Mouse (Mus musculus) C2C12 (cell line): ENCODE measurements around the gene Desi1. TPM values are rescaled to one million over a fixed set of nuclear protein-coding genes. Genes with fewer than 3 reads are reported as not detected.
A peak's percentile ranks its signal among the peaks of the same experiment; 100 is the strongest.

Experiments used
- H3K27me3 ChIP-seq: one replicate; pipeline ENCODE4 v1.6.1; 2011; ENCODE audit not compliant: control insufficient read depth, insufficient read depth, insufficient read length
- H3K36me3 ChIP-seq: one replicate; pipeline ENCODE4 v1.6.1; 2011; ENCODE audit not compliant: control insufficient read depth, insufficient read depth
- H3K4me3 ChIP-seq: one replicate; pipeline ENCODE4 v1.5.1; 2011; ENCODE audit warnings: mild to moderate bottlenecking, control low read depth; ENCODE audit not compliant: poor library complexity, insufficient read depth, severe bottlenecking
- H3K79me2 ChIP-seq: one replicate; pipeline ENCODE4 v1.6.1; 2011; ENCODE audit not compliant: control insufficient read depth, insufficient read depth
- H3K79me3 ChIP-seq: one replicate; pipeline ENCODE4 v1.6.1; 2011; ENCODE audit warnings: low read depth, control low read depth
- H3ac ChIP-seq: one replicate; pipeline ENCODE3; 2011; ENCODE audit warnings: low read depth; ENCODE audit not compliant: control insufficient read depth, insufficient read length
- CEBPB ChIP-seq: IDR thresholded peaks from one replicate; pipeline ENCODE4 v1.6.1; 2011; ENCODE audit warnings: low read depth, mild to moderate bottlenecking, control low read depth, moderate library complexity
- CTCF ChIP-seq: IDR thresholded peaks from one replicate; pipeline ENCODE4 v1.5.1; 2011; ENCODE audit not compliant: control insufficient read depth, insufficient read depth, insufficient read length
- FOSL1 ChIP-seq: IDR thresholded peaks from one replicate; pipeline ENCODE4 v1.8.0; 2011; ENCODE audit warnings: mild to moderate bottlenecking, low read length; ENCODE audit not compliant: poor library complexity, insufficient read depth, severe bottlenecking
- MAX ChIP-seq: IDR thresholded peaks from one replicate; pipeline ENCODE4 v1.6.1; 2011; ENCODE audit warnings: mild to moderate bottlenecking, control low read depth
- MYOD1 ChIP-seq: IDR thresholded peaks from one replicate; pipeline ENCODE4 v1.6.1; 2011; ENCODE audit warnings: low read depth; ENCODE audit not compliant: control insufficient read depth, insufficient read length
- MYOG ChIP-seq: IDR thresholded peaks from one replicate; pipeline ENCODE4 v1.6.1; 2011; ENCODE audit not compliant: control insufficient read depth, insufficient read length; ENCODE audit errors: extremely low read depth
- USF1 ChIP-seq: IDR thresholded peaks from one replicate; pipeline ENCODE4 v1.6.1; 2011; ENCODE audit warnings: low read depth, mild to moderate bottlenecking, control low read depth, moderate library complexity
- polyA plus RNA-seq: library from polyadenylated mRNA; unstranded; fragments of >200 nt; fragmentation: generic; extraction: Trizol; gene quantifications from one replicate; pipeline ENCODE4 v1.2.1, GENCODE M21; 2012; ENCODE audit warnings: missing spikeins

Desi1 gene
- polyA plus RNA-seq, 1 experiment: 56.6 TPM

GRCm38 (mm10) chr15:82065511-82065910 lies 31.8 kb upstream of the Desi1 start:
- Histone ChIP-seq H3ac (no peak overlapping the region), H3K79me2 (no peaks in the 10 kb centered on the region), H3K79me3 (no peaks in the 10 kb centered on the region), H3K36me3 (no peaks in the 10 kb centered on the region), H3K4me3 (no peak overlapping the region), H3K27me3 (peaks cover 51% of the 10 kb centered on the region)
- TF ChIP-seq MYOG (no peak), MAX (no peak), CEBPB (no peak), USF1 (no peak), MYOD1 (no peak), FOSL1 (no peak), CTCF (peak; percentile 47)

- H3K27me3 ChIP-seq: peaks cover 53% of the 10 kb centered on the region
- no peaks in the 10 kb centered on the region for H3K79me3 ChIP-seq
- H3K36me3 ChIP-seq: no peaks in the 10 kb centered on the region
- no peak overlapping the region for H3K4me3 ChIP-seq
- no peaks in the 10 kb centered on the region for H3K79me2 ChIP-seq
- peak overlapping the region; percentile 1 for H3ac ChIP-seq
- TF ChIP-seq USF1 (no peak), CTCF (no peak), MYOG (no peak), MYOD1 (no peak), FOSL1 (no peak), MAX (no peak), CEBPB (no peak)
Measured at GRCm38 (mm10) chr15:82063909-82064308, 30.2 kb upstream of the Desi1 start.

- no peak within 1 kb of the TSS for H3K4me3 ChIP-seq
- H3ac ChIP-seq: no peak within 1 kb of the TSS
- TF ChIP-seq MYOG (no peak), MAX (no peak), CEBPB (no peak), FOSL1 (no peak), MYOD1 (no peak), CTCF (no peak), USF1 (no peak)
- no peaks in the 10 kb centered on the region for H3K79me2 ChIP-seq
- no peaks in the 10 kb centered on the region for H3K36me3 ChIP-seq
- no peaks in the 10 kb centered on the region for H3K79me3 ChIP-seq
- peaks cover 37% of the 10 kb centered on the region for H3K27me3 ChIP-seq
Measured at GRCm38 (mm10) chr15:82058719-82059201, 25.1 kb upstream of the Desi1 start, which contains the start of gene 4930407I10Rik. 4930407I10Rik (plus strand) TSS chr15:82059151.

GRCm38 (mm10) chr15:82052544-82052943 lies 18.9 kb upstream of the Desi1 start:
- Histone ChIP-seq H3K36me3 (no peaks in the 10 kb centered on the region), H3ac (no peak overlapping the region), H3K79me3 (no peaks in the 10 kb centered on the region), H3K4me3 (no peak overlapping the region), H3K27me3 (peaks cover 4% of the 10 kb centered on the region), H3K79me2 (no peaks in the 10 kb centered on the region)
- TF ChIP-seq FOSL1 (no peak), USF1 (peak; percentile 82), MYOG (no peak)

GRCm38 (mm10) chr15:82047080-82047883 lies 13.6 kb upstream of the Desi1 start, which contains the start of gene Snu13:
Snu13 (minus strand) TSS chr15:82047598.
- H3K79me3 ChIP-seq: peaks cover 47% of the 10 kb centered on the region
- TF ChIP-seq MYOG (no peak), USF1 (peak; percentile 28), MAX (peak; percentile 78)
- H3K4me3 ChIP-seq: peak within 1 kb of the TSS; percentile 100
- peaks cover 51% of the 10 kb centered on the region for H3K79me2 ChIP-seq
- H3K27me3 ChIP-seq: no peaks in the 10 kb centered on the region
- peaks cover 31% of the 10 kb centered on the region for H3K36me3 ChIP-seq
- H3ac ChIP-seq: peak within 1 kb of the TSS; percentile 90

- H3ac ChIP-seq: peak overlapping the region; percentile 90
- peaks cover 55% of the 10 kb centered on the region for H3K79me2 ChIP-seq
- H3K79me3 ChIP-seq: peaks cover 48% of the 10 kb centered on the region
- H3K27me3 ChIP-seq: no peaks in the 10 kb centered on the region
- peak overlapping the region; percentile 100 for H3K4me3 ChIP-seq
- peaks cover 33% of the 10 kb centered on the region for H3K36me3 ChIP-seq
- TF ChIP-seq CTCF (no peak), CEBPB (no peak), MYOD1 (no peak), FOSL1 (no peak), MAX (no peak), MYOG (no peak), USF1 (no peak)
Measured at GRCm38 (mm10) chr15:82046246-82046891, 12.7 kb upstream of the Desi1 start.
